Mouse (Mus musculus) embryonic fibroblast, embryonic 13.5 days (primary cell): ENCODE data around the gene Acvrl1. TPM values are rescaled to one million over a fixed set of nuclear protein-coding genes. Genes with fewer than 3 reads are reported as not detected.
A peak's percentile ranks its signal among the peaks of the same experiment; 100 is the strongest.

Experiments used
- H3K27ac ChIP-seq: 2 replicates; pipeline ENCODE4 v1.5.1; 2012; ENCODE audit warnings: low read length, control low read depth, inconsistent platforms; ENCODE audit not compliant: insufficient read depth
- H3K4me1 ChIP-seq: 2 replicates; pipeline ENCODE4 v1.6.1; 2011; ENCODE audit warnings: low read length; ENCODE audit not compliant: control insufficient read depth, insufficient read depth
- H3K4me3 ChIP-seq: 2 replicates; pipeline ENCODE4 v1.5.1; 2011; ENCODE audit warnings: mild to moderate bottlenecking, control low read depth, low read length; ENCODE audit not compliant: insufficient read depth
- CTCF ChIP-seq: IDR thresholded peaks from 2 replicates; pipeline ENCODE4 v1.5.1; 2011; ENCODE audit warnings: mild to moderate bottlenecking, control low read depth, low read length, moderate library complexity, borderline replicate concordance; ENCODE audit not compliant: insufficient read depth
- POLR2A ChIP-seq: IDR thresholded peaks from 2 replicates; pipeline ENCODE4 v1.6.1; 2011; ENCODE audit warnings: low read depth, mild to moderate bottlenecking, control low read depth, low read length, moderate library complexity
- polyA plus RNA-seq: library from polyadenylated mRNA; stranded (reverse); fragments of >200 nt; gene quantifications from 2 replicates; pipeline ENCODE4 v1.2.4, GENCODE M21; 2011; ENCODE audit warnings: low read depth; ENCODE audit not compliant: missing spikeins, insufficient read length

The Acvrl1 gene
- polyA plus RNA-seq: 11.7 and 13.0 TPM in 2 replicates

DNA sequence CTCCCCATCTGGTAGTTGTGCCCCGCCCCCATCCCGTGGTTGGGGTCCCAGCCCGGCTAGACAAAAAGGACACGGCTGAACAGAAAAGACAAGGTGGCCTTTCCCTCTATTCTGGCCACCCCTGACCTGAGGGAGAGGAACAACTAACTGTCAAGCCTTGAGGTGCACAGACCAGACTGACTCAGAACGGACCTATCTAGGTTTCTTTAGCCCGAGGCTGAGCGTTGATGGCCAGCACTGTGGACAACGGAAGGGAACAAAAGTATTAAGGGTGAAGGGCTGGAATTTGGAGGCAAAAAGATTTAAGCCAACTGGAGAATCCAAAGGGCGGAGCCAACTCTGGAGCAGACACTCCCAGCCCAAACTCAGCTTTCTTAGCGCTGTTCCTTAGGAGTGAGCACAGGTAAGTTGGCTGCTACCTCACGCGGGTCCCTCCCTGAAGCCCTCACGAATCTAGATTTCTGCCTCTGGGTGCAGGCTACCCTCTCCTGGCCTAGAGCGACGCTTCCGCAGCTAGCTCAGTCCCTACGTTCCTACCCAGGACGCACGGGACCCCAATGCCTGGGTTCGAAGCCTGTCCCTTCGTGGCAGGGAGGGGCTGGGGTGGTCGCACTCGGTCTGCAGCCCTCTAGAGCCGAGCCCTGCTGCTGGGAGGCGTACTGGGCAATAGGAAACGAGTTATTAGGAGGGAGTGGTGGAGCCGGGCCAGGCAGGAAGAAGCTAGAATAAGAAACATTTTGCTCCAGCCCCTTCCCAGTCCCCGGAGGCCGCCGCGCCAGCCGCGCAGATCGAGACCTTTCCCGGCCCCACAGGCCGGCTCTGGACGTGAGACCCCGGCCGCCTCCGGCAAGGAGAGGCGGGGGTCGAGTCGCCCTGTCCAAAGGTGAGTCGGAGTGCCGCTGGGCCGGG is at the start of gene Acvrl1:
Gene Acvrl1, plus strand, starts transcription at position 342 of the 909 bp plus-strand sequence.
- TF ChIP-seq CTCF (no peak), POLR2A (0 out of 2 replicates have a peak, but pooled peaks have one; percentile 42)
- H3K4me1 ChIP-seq: peaks cover 5% of the 10 kb centered on the region
- peak within 1 kb of the TSS; percentile 25 for H3K4me3 ChIP-seq
- H3K27ac ChIP-seq: no peak within 1 kb of the TSS

DNA sequence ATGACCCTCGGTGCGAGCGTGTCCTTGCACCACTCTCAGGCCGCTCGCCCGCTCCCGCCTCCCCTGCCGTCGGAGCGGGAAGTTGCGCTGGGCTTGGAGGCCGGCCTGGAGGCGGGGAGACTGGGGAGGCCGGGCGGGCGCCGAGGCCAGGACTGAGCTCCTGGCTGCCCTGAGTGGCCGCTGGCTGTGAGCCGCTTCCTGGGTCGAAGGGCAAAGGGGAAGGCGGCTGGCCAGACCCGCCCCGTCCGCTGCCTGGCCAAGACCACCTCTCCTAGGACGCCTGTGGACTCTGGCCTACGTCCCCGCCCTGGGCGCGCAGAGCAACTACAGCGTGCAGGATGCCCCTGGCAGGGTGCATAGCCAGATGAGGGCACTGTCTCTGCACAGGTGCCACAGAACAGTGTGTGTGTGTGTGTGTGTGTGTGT is 49.6 kb upstream of the Acvrl1 start:
- no peak overlapping the region for H3K27ac ChIP-seq
- no peaks in the 10 kb centered on the region for H3K4me1 ChIP-seq
- peak overlapping the region; percentile 44 for H3K4me3 ChIP-seq
- TF ChIP-seq CTCF: peak; percentile 45; the same call in 1 of the 2 replicates
- TF ChIP-seq POLR2A: peak; percentile 45; the same call in 1 of the 2 replicates

DNA sequence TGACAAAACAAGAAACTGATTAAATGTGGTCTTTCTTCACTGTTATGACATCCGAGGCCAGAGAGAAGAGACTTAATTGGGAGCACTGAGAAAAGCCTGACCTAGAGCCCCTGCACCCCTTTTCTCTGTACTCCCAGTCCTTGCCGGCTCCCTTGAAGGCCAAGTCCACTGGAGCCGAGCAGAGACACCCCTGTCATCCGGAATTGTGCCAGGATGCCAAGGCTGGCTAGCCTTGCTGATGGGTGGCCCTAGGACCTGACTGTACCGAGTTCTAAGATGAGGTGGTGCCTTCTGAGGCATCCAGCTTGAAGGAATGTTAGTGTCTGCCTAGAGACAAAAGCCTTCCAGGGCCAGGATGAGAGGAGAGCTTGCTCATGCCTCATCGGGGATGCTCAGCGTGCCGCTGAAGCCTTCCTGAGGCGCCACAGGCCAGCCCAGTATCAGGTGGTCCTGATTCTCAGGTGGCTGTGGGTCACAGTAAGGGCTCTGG is 48.2 kb upstream of the Acvrl1 start:
- no peak overlapping the region for H3K27ac ChIP-seq
- H3K4me3 ChIP-seq: no peak overlapping the region
- no peaks in the 10 kb centered on the region for H3K4me1 ChIP-seq
- TF ChIP-seq CTCF: no peak
- no peak for TF ChIP-seq POLR2A

DNA sequence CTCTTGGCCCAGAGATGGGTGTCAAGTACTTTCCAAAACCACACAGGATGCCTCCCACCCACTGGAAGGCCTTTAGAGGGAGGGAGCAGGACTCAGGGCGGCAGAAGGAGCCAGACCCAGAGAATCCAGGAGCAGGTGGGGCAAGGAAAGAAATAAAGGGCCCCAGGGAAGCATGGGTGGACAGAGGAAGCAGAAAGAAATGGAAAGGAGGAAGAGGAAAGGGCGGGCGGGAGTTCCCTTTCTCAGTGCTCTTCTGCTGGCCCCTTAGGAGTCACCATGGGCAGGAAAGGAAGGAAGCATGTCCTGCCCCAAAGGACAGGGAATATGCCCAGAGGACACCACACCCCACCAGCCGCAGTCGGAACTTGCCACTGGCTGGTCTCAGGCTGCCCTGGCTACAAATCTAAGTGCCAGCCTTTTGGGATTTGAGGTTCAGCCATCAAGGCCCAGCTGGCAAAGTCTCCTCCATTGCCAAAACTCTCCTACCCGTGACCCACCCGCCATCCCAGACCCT is 47.2 kb upstream of the Acvrl1 start:
- Histone ChIP-seq H3K27ac (no peak overlapping the region), H3K4me1 (no peaks in the 10 kb centered on the region), H3K4me3 (no peak overlapping the region)
- TF ChIP-seq POLR2A (no peak), CTCF (no peak)

DNA sequence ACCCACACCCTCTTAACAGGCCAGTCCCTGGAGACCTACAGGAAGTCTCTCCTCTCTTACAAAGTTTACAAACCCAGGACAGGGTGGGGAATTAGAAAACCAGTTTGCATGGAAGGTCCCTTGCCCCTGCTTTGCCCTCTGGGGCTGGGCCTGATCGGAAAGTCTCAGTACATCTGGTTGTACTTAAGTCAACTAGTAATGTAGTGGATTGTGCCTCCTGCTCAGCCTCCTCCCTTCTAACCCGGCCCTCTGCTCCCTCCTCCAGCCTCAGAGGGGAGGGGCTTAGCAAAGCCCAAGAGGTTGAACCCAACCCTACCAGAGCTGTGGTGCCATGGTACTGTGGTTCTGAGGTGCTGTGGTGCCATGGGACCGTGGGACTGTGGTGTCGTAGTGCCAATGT is 46.1 kb upstream of the Acvrl1 start:
- H3K27ac ChIP-seq: no peak overlapping the region
- TF ChIP-seq CTCF (no peak), POLR2A (no peak)
- H3K4me1 ChIP-seq: no peaks in the 10 kb centered on the region
- H3K4me3 ChIP-seq: no peak overlapping the region

DNA sequence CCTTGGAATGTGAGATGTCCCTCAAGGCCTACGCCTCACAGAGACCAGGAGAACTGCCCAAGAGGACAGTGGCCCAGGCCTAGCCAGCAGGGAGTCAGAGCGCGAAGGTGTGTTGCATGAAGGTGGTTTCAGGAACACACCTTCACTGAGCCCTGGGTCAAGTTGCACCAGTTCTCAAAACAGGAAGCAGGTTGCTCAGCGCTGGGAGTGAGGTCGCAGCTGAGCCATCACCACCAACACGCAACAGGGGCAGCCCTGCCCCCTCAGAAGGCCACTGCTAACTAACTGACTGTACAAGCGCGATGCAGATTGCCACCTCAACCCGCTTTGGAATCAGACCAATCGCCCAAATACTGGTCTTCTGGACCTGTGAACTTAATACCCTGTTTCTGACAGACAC is 43.8 kb upstream of the Acvrl1 start:
- Histone ChIP-seq H3K27ac (no peak overlapping the region), H3K4me3 (no peak overlapping the region), H3K4me1 (no peaks in the 10 kb centered on the region)
- no peak for TF ChIP-seq CTCF

DNA sequence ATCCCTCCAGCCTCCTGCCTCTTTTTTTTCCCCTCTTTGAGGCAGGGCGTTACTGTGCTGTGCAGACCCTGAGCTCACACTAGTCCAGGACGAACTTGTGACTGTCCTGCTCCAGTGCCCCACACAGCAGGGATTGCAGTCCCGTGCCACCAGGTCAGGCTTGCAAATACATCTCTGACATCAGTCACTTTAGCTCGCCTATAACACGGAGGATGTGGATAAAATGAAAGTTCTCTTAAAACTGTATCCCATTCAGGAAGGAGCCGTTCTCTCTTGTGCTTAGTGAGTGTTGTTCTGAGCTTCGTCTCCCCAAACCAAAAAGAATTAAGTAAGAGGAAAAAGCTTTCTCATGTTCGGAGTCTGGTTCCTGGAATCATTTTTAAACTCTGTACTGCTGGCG is 41.9 kb upstream of the Acvrl1 start:
- TF ChIP-seq POLR2A: no peak
- no peak for TF ChIP-seq CTCF
- no peaks in the 10 kb centered on the region for H3K4me1 ChIP-seq
- no peak overlapping the region for H3K27ac ChIP-seq
- H3K4me3 ChIP-seq: no peak overlapping the region

DNA sequence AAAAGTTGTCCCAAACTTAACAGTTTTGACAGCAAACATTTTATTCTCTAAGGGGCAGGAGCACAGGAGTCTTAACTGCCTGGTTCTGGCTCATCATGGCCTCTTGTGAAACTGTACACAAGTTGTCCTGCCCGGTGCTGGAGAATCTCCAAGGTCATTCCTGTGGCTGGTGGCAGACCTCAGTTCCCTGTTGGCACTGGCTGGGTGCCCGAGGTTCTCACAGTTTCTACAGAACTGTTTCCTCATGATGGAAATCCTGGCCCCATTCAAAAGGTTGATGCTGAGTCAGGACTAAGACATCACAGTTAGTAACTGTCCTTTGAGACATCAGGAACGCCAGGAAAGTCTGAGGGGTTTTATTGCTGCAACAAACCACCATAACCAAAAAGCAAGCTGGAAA is 41.4 kb upstream of the Acvrl1 start:
- Histone ChIP-seq H3K27ac (no peak overlapping the region), H3K4me3 (no peak overlapping the region), H3K4me1 (no peaks in the 10 kb centered on the region)
- TF ChIP-seq POLR2A: no peak
- no peak for TF ChIP-seq CTCF

DNA sequence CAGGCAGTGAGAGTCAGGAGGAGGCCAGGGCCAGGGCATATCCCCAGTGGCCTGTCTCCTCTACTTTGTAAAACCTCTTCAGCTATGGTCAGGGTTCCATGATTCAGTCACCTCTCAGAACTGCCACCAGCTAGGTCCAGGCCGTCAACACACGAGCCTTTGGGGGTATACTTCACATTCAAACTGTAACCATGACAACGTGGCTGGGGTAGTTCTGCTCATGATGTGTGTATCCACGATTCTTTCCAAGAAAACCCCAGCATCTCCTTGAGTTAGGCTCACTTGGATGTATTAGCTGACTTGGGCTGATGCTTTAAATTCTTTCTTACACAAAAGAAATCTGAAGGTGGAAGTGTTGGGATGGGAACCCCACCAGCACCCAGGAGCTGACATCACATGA is 40.0 kb upstream of the Acvrl1 start:
- Histone ChIP-seq H3K4me3 (no peak overlapping the region), H3K4me1 (no peaks in the 10 kb centered on the region), H3K27ac (no peak overlapping the region)
- TF ChIP-seq CTCF (no peak), POLR2A (no peak)

DNA sequence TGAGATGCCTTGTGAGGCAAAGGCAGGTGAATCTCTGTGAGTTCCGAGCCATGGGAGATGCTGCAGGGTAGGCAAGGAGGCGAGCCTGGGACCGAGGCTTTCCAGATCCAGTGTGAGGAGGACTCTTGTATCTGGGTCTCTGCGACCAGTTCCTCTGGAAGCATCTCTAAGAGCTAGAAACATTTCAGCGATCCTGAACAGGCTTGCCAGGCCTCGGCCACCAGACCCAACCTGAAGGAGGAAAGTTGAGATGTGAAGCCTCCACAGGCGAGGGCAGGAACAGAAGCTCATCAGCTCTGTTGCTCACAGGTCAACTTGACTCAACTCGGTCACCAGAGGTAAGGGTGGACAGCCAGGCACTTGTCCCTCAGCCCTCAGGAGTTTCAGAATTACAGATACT is 36.8 kb upstream of the Acvrl1 start:
- Histone ChIP-seq H3K27ac (no peak overlapping the region), H3K4me1 (no peaks in the 10 kb centered on the region), H3K4me3 (no peak overlapping the region)
- no peak for TF ChIP-seq POLR2A
- TF ChIP-seq CTCF: no peak
